Mouse (Mus musculus) embryonic facial prominence, embryonic 13.5 days (tissue): ENCODE results near the gene Slco4a1. TPM values are rescaled to one million over a fixed set of nuclear protein-coding genes. Genes with fewer than 3 reads are reported as not detected.

Experiments
- ATAC-seq: fragments of 200-750 bp; cut with Nextera tagmentation; 2 replicates; pipeline ENCODE4 v1.8.0; 2017; ENCODE audit warnings: low read depth; ENCODE audit not compliant: insufficient number of reproducible peaks, insufficient read depth, low FRiP score, low TSS enrichment
- H3K27ac ChIP-seq: fragments of 300-500 bp; sonication (generic); 2 replicates; pipeline ENCODE4 v1.5.1; 2015; ENCODE audit warnings: moderate library complexity, mild to moderate bottlenecking, inconsistent platforms
- H3K27me3 ChIP-seq: fragments of 300-500 bp; sonication (generic); 2 replicates; pipeline ENCODE4 v1.6.1; 2015; ENCODE audit warnings: mild to moderate bottlenecking, inconsistent platforms
- H3K36me3 ChIP-seq: fragments of 300-500 bp; sonication (generic); 2 replicates; pipeline ENCODE4 v1.6.1; 2015; ENCODE audit warnings: mild to moderate bottlenecking, inconsistent platforms
- H3K4me1 ChIP-seq: fragments of 300-500 bp; sonication (generic); 2 replicates; pipeline ENCODE4 v1.6.1; 2015; ENCODE audit warnings: inconsistent platforms
- H3K4me2 ChIP-seq: fragments of 300-500 bp; sonication (generic); 2 replicates; pipeline ENCODE4 v1.6.1; 2015; ENCODE audit warnings: moderate library complexity, mild to moderate bottlenecking, inconsistent platforms
- H3K4me3 ChIP-seq: fragments of 300-500 bp; sonication (generic); 2 replicates; pipeline ENCODE4 v1.5.1; 2015; ENCODE audit warnings: mild to moderate bottlenecking, inconsistent platforms
- H3K9ac ChIP-seq: fragments of 300-500 bp; sonication (generic); 2 replicates; pipeline ENCODE4 v1.6.1; 2015; ENCODE audit warnings: mild to moderate bottlenecking, inconsistent platforms
- H3K9me3 ChIP-seq: fragments of 300-500 bp; sonication (generic); 2 replicates; pipeline ENCODE4 v1.6.1; 2016; ENCODE audit warnings: inconsistent platforms
- WGBS: fragments of 180-500 bp; shearing (Covaris S2); methylation state at CpG from one replicate; pipeline ENCODE4 v1.1.7; 2015; ENCODE audit warnings: mixed read lengths; 5-methylcytosine and 5-hydroxymethylcytosine counted together
- polyA plus RNA-seq: library from polyadenylated mRNA; unstranded; fragments of >200 nt; fragmentation: Nextera tagmentation; extraction: Ambion mirVana; gene quantifications from 2 replicates; pipeline ENCODE4 v1.2.1, GENCODE M21; 2015

Gene Slco4a1
- polyA plus RNA-seq, 1 experiment from 2014 or later: 1.1 TPM

GRCm38 (mm10) chr2:180482274-180482673 lies 26.2 kb downstream of the Slco4a1 start:
- Histone ChIP-seq H3K4me1 (no peaks in the 10 kb centered on the region), H3K36me3 (no peaks in the 10 kb centered on the region), H3K9ac (no peak overlapping the region), H3K4me2 (no peak overlapping the region), H3K27ac (no peak overlapping the region), H3K27me3 (peaks cover 44% of the 10 kb centered on the region), H3K9me3 (no peaks in the 10 kb centered on the region), H3K4me3 (no peak overlapping the region)
- 21% methylated on average over 16 of the region's 16 CpGs for WGBS
- ATAC-seq: no peak

- ATAC-seq: no peak
- 36% methylated on average over 4 of the region's 4 CpGs for WGBS
- Histone ChIP-seq H3K27me3 (peaks cover 66% of the 10 kb centered on the region), H3K27ac (no peak overlapping the region), H3K4me2 (no peak overlapping the region), H3K9me3 (no peaks in the 10 kb centered on the region), H3K4me1 (no peaks in the 10 kb centered on the region), H3K36me3 (no peaks in the 10 kb centered on the region), H3K9ac (no peak overlapping the region), H3K4me3 (no peak overlapping the region)
Measured at GRCm38 (mm10) chr2:180484882-180485281, 28.8 kb downstream of the Slco4a1 start.

DNA sequence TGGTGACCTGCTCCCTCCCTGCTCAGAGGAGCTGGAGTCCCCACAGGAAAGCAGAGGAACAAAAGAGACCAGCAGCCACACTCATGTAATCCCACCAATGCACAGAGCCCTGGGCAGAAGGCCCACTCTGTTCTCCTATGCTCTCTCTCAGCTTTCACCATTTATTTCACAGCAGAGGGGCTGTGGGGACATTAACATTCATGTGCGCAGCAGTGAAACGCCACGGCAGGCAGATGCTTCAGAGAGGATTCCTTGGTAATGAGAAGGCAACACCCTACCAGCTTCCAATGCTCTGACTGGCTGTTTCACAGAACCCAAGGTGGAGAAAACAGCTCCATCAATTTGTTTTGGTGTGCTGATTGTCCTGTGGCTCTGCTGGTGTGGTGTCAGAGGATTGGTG lies 29.3 kb downstream of the Slco4a1 start:
- Histone ChIP-seq H3K9me3 (no peaks in the 10 kb centered on the region), H3K4me2 (no peak overlapping the region), H3K36me3 (no peaks in the 10 kb centered on the region), H3K27ac (no peak overlapping the region), H3K4me3 (no peak overlapping the region), H3K9ac (no peak overlapping the region), H3K27me3 (peaks cover 70% of the 10 kb centered on the region), H3K4me1 (no peaks in the 10 kb centered on the region)
- 48% methylated on average over 3 of the region's 3 CpGs for WGBS
- ATAC-seq: no peak

DNA sequence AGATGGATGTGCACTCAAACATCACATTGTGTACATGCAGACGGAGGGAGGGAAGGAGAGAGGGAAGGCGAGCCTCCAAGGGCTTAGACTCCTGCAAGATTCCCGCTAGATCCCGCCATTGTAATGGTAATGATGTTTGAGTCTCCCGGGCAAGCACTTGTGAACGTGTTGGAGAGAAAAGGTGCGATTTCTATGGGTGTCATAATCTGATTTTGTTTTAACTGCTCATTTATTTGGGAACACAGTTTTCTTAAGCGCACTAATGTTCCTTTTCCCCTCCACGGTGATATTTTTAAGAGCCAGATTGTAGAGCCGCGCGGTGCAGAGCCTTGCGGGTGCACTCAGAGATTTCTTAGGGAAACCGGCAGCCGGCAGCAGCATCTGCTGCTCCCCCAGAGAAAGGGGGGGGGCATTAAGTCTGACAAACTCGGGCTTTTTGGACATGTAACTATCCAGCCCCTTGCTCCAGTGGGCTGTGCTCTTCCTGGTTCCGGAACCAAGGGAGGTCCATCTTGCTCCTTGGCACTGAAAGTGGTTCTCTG lies 32.2 kb downstream of the Slco4a1 start:
- WGBS: 13% methylated on average over 17 of the region's 17 CpGs
- H3K4me3 ChIP-seq: no peak overlapping the region
- no peaks in the 10 kb centered on the region for H3K9me3 ChIP-seq
- peaks cover 48% of the 10 kb centered on the region for H3K27me3 ChIP-seq
- no peak overlapping the region for H3K9ac ChIP-seq
- no peak overlapping the region for H3K27ac ChIP-seq
- H3K4me1 ChIP-seq: no peaks in the 10 kb centered on the region
- H3K36me3 ChIP-seq: no peaks in the 10 kb centered on the region
- ATAC-seq: no peak
- H3K4me2 ChIP-seq: no peak overlapping the region

- no peaks in the 10 kb centered on the region for H3K36me3 ChIP-seq
- H3K4me1 ChIP-seq: peaks cover 20% of the 10 kb centered on the region
- H3K27me3 ChIP-seq: peaks cover 36% of the 10 kb centered on the region
- no peak overlapping the region for H3K9ac ChIP-seq
- no peak overlapping the region for H3K4me3 ChIP-seq
- no peak overlapping the region for H3K4me2 ChIP-seq
- no peaks in the 10 kb centered on the region for H3K9me3 ChIP-seq
- WGBS: 69% methylated on average over 8 of the region's 8 CpGs
- no peak overlapping the region for H3K27ac ChIP-seq
- ATAC-seq: no peak
Measured at GRCm38 (mm10) chr2:180495906-180496305, 39.9 kb downstream of the Slco4a1 start.

DNA sequence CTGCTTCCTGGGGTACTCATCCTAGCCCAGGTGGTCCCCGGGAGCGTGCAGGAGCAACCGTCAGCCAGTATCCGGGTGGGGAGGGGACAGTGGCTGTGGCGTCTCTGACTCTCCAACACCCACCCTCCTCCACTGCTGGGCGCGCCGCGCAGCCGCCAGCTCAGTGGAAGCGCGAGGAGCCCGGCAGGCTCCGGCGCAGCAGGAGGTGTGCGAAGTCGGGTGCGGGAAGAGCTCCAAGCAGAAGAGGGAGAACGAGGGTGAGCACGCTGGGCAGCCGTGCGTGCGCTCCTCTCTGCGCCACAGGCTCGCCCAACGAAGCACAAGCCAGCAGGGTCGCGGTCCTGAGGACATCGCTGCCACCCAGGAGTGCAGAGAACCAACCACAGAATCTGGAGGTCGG lies 43.7 kb downstream of the Slco4a1 start, which contains the start of gene Ntsr1:
Gene Ntsr1, plus strand, starts transcription at position 236 of the 400 bp plus-strand sequence.
- peak within 1 kb of the TSS; percentile 41 for H3K4me3 ChIP-seq
- H3K4me1 ChIP-seq: peaks cover 29% of the 10 kb centered on the region
- ATAC-seq: no peak
- H3K4me2 ChIP-seq: peak within 1 kb of the TSS; percentile 75
- H3K36me3 ChIP-seq: no peaks in the 10 kb centered on the region
- H3K9ac ChIP-seq: peak within 1 kb of the TSS; percentile 58
- WGBS: under 1% methylated on average over 30 of the region's 30 CpGs
- peaks cover 60% of the 10 kb centered on the region for H3K27me3 ChIP-seq
- no peak within 1 kb of the TSS for H3K27ac ChIP-seq
- H3K9me3 ChIP-seq: no peaks in the 10 kb centered on the region

- Histone ChIP-seq H3K27ac (no peak overlapping the region), H3K4me3 (no peak overlapping the region), H3K9me3 (no peaks in the 10 kb centered on the region), H3K9ac (no peak overlapping the region), H3K27me3 (peaks cover 60% of the 10 kb centered on the region), H3K36me3 (no peaks in the 10 kb centered on the region), H3K4me2 (peak overlapping the region; percentile 75; the same call in 1 of the 2 replicates), H3K4me1 (peaks cover 29% of the 10 kb centered on the region)
- ATAC-seq: no peak
- 48% methylated on average over 13 of the region's 13 CpGs for WGBS
Measured at GRCm38 (mm10) chr2:180500726-180501125, 44.7 kb downstream of the Slco4a1 start.

DNA sequence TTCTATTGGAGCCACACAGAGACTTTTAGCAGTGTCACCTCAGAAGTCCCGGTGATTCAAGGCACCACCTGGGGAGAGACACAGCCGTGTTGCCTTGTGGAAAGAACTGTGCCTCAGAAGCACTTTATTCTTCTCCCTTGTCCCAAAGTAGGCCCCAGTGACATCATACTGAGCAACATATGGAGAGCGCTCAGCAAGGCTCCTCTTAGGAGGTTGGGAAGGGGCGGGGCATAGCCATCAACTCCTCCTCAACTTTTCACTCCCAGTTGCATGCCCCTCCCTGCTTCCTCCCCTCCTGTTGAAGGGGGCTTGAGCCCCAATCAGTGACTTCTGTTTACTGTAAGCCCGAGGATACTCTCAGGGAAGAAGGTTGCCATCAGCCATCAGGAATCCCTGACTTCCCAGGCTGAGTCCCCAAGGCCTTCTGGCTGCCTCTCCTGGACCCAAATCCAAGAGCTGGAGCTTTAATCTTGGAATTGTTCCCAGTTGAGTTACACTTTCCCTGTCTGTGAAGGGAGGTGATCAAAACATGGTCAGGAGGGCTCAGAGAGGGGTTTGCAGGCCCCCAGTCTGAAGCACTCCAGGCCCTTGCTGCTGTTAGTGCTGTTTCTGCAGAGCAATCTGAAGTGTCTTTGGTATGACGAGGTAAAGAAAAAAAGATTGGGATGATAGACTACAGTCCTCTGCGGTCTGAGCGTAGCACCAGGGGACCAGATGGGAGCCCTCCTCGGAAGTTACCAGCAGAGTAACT lies 45.3 kb downstream of the Slco4a1 start:
- ATAC-seq: no peak
- Histone ChIP-seq H3K4me3 (no peak overlapping the region), H3K27ac (no peak overlapping the region), H3K4me1 (peaks cover 29% of the 10 kb centered on the region), H3K4me2 (no peak overlapping the region), H3K27me3 (peaks cover 60% of the 10 kb centered on the region), H3K9me3 (no peaks in the 10 kb centered on the region), H3K9ac (no peak overlapping the region), H3K36me3 (no peaks in the 10 kb centered on the region)
- 46% methylated on average over 9 of the region's 9 CpGs for WGBS

- 59% methylated on average over 5 of the region's 5 CpGs for WGBS
- Histone ChIP-seq H3K4me2 (no peak overlapping the region), H3K36me3 (no peaks in the 10 kb centered on the region), H3K9me3 (no peaks in the 10 kb centered on the region), H3K27me3 (peaks cover 21% of the 10 kb centered on the region), H3K27ac (no peak overlapping the region), H3K9ac (no peak overlapping the region), H3K4me3 (no peak overlapping the region), H3K4me1 (peaks cover 5% of the 10 kb centered on the region)
- ATAC-seq: no peak
Measured at GRCm38 (mm10) chr2:180506281-180506680, 50.2 kb downstream of the Slco4a1 start.

DNA sequence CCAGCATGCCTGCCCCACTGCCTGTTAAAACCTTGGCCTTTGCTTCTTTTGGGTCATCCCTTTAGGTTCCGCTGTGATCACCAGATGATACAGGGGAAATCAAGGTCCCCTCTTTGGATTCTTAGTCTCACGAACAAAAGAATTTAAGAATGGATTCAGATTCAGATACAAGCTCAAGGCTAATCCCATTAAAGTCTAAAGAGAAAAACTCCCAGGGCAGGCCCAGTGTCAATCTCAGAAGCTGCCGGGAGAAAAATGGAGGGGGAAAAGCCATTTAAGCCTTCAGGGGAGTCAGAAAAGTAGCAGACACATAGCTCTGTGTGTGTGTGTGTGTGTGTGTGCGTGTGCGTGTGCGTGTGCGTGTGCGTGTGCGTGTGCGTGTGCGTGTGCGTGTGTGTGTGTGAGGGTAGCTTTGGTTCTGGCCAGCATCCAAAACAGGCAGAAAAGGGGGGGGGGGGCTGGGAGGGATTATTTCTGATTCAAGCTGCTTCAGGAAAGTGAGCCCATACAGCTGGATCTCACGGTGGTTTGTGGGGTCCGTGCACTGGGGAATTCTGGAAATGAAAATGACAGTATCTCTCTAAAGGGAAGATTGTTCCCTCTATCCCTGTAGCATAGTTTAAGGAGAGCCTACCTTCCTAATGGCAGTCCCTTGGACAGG lies 52.5 kb downstream of the Slco4a1 start:
- H3K4me2 ChIP-seq: no peak overlapping the region
- WGBS: 61% methylated on average over 14 of the region's 14 CpGs

DNA sequence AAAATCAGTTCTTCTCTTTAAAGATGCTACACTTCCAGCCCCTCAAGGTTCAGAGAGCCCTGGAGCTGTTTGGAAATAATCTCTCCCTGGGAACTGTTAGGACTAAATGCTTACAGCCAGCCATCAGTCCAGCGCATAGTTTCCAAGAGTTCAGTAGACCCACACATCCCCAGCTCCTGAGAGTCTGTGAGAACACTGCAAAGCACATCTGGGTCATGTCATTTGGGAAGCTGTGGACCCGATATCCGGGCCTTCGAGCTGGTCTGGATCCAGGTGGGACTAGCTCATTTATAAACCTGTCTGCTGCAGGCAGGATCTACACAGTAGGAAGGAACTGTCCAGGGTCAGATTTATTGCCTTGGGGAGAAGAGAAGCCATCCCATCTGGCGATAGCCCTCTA lies 54.8 kb downstream of the Slco4a1 start:
- H3K27me3 ChIP-seq: peaks cover 7% of the 10 kb centered on the region; the same call in 1 of the 2 replicates
- H3K4me1 ChIP-seq: peaks cover 10% of the 10 kb centered on the region
- H3K36me3 ChIP-seq: no peaks in the 10 kb centered on the region
- H3K9ac ChIP-seq: no peak overlapping the region
- no peaks in the 10 kb centered on the region for H3K9me3 ChIP-seq
- H3K4me2 ChIP-seq: no peak overlapping the region
- ATAC-seq: no peak
- H3K27ac ChIP-seq: no peak overlapping the region
- H3K4me3 ChIP-seq: no peak overlapping the region
- WGBS: 75% methylated on average over 5 of the region's 5 CpGs

More for the DNA sequence above, 52.5 kb downstream of the Slco4a1 start:
- H3K4me1 ChIP-seq: peaks cover 10% of the 10 kb centered on the region
- no peaks in the 10 kb centered on the region for H3K9me3 ChIP-seq
- H3K27me3 ChIP-seq: peaks cover 11% of the 10 kb centered on the region
- no peak for ATAC-seq
- no peak overlapping the region for H3K4me3 ChIP-seq
- no peaks in the 10 kb centered on the region for H3K36me3 ChIP-seq
- H3K27ac ChIP-seq: no peak overlapping the region
- H3K9ac ChIP-seq: no peak overlapping the region
